Mouse (Mus musculus) left cerebral cortex, postnatal 25 days (tissue): ENCODE measurements at regions not wholly inside any gene's neighbourhood (a gene's known extent, or its start where the extent isn't known, plus 50 kb on each side); places are given as distances from the start of the nearest gene placed in this dataset.

Experiments used
- DNase-seq, 2 experiments: peaks; one replicate each; pipeline ENCODE4 v3.0.0; 2022; ENCODE audit warnings: low spot score in 2 of 2, mixed read lengths in 1 of 2
- intact Hi-C: fragments of 180-260 bp; cut with DNase I; formaldehyde crosslinking; loops from one replicate; pipeline ENCODE4 v1.15.1; 2025

- intact Hi-C loops = no loop called here
- no peak for DNase-seq
Measured at GRCm38 (mm10) chr3:149387537-149387936, 397.2 kb upstream of the Adgrl2 start.

GRCm38 (mm10) chr3:149386027-149386426 is 395.7 kb upstream of the Adgrl2 start:
- no peak for DNase-seq
- intact Hi-C loops = no loop called here

- DNase-seq = peak in 1 of 2 experiments; percentile 16
- intact Hi-C loops = no loop called here
Measured at GRCm38 (mm10) chr3:149385336-149385735, 395.0 kb upstream of the Adgrl2 start.

- peak in 1 of 2 experiments; percentile 69 for DNase-seq
- intact Hi-C loops = loop anchor here (5.0 kb wide), 1 partner anchor 56 kb away; no protein-coding TSS in a partner anchor
Measured at GRCm38 (mm10) chr3:149381559-149382245, 391.3 kb upstream of the Adgrl2 start.

GRCm38 (mm10) chr3:149381051-149381450 is 390.7 kb upstream of the Adgrl2 start:
- intact Hi-C loops = loop anchor here (5.0 kb wide), 1 partner anchor 56 kb away; no protein-coding TSS in a partner anchor
- no peak for DNase-seq

- intact Hi-C loops = loop anchor here (5.0 kb wide), 1 partner anchor 57 kb away; no protein-coding TSS in a partner anchor
Measured at GRCm38 (mm10) chr3:149379866-149380472, 389.6 kb upstream of the Adgrl2 start.

GRCm38 (mm10) chr3:149379249-149379865 is 389.0 kb upstream of the Adgrl2 start:
- DNase-seq = no peak
- intact Hi-C loops = no loop called here

More at GRCm38 (mm10) chr3:149379866-149380472, 389.6 kb upstream of the Adgrl2 start:
- DNase-seq = peak in 1 of 2 experiments; percentile 27

- peak in 1 of 2 experiments; percentile 45 for DNase-seq
- intact Hi-C loops = no loop called here
Measured at GRCm38 (mm10) chr3:149371439-149371838, 381.1 kb upstream of the Adgrl2 start.

GRCm38 (mm10) chr3:149370517-149371227 is 380.3 kb upstream of the Adgrl2 start:
- no peak for DNase-seq
- intact Hi-C loops = no loop called here

- intact Hi-C loops = no loop called here
- DNase-seq = no peak
Measured at GRCm38 (mm10) chr3:149367888-149368287, 377.5 kb upstream of the Adgrl2 start.

- no peak for DNase-seq
- intact Hi-C loops = no loop called here
Measured at GRCm38 (mm10) chr3:149360164-149360563, 369.8 kb upstream of the Adgrl2 start.

GRCm38 (mm10) chr3:149358570-149359193 is 368.3 kb upstream of the Adgrl2 start:
- intact Hi-C loops = no loop called here
- no peak for DNase-seq

GRCm38 (mm10) chr3:149357903-149358569 is 367.7 kb upstream of the Adgrl2 start:
- DNase-seq = no peak
- intact Hi-C loops = no loop called here

- intact Hi-C loops = no loop called here
- DNase-seq = no peak
Measured at GRCm38 (mm10) chr3:149357121-149357520, 366.8 kb upstream of the Adgrl2 start.

- intact Hi-C loops = no loop called here
- no peak for DNase-seq
Measured at GRCm38 (mm10) chr3:149355362-149355761, 365.0 kb upstream of the Adgrl2 start.

GRCm38 (mm10) chr3:149353958-149354357 is 363.6 kb upstream of the Adgrl2 start:
- DNase-seq = no peak
- intact Hi-C loops = no loop called here

GRCm38 (mm10) chr3:149352546-149352945 is 362.2 kb upstream of the Adgrl2 start:
- intact Hi-C loops = no loop called here
- DNase-seq = no peak

GRCm38 (mm10) chr3:149349731-149350130 is 359.4 kb upstream of the Adgrl2 start:
- intact Hi-C loops = no loop called here
- DNase-seq = no peak

GRCm38 (mm10) chr3:149349211-149349697 is 358.9 kb upstream of the Adgrl2 start:
- intact Hi-C loops = no loop called here

More at GRCm38 (mm10) chr3:149349211-149349697, 358.9 kb upstream of the Adgrl2 start:
- DNase-seq = peak in 1 of 2 experiments; percentile 33
